Mouse (Mus musculus) embryonic facial prominence, embryonic 12.5 days (tissue): ENCODE results near the gene Samt2. TPM values are rescaled to one million over a fixed set of nuclear protein-coding genes. Genes with fewer than 3 reads are reported as not detected.
"Not testable (repeated sequence)": the region's sequence is repeated elsewhere in the genome, so short reads cannot be mapped to it uniquely, and the experiment has no call there.

ENCODE experiments used
- ATAC-seq: fragments of 200-750 bp; cut with Nextera tagmentation; 2 replicates; pipeline ENCODE4 v1.8.0; 2017; ENCODE audit not compliant: insufficient number of reproducible peaks, insufficient read depth, low FRiP score, low TSS enrichment
- H3K27ac ChIP-seq: fragments of 300-500 bp; sonication (generic); 2 replicates; pipeline ENCODE4 v1.5.1; 2016; ENCODE audit warnings: mild to moderate bottlenecking
- H3K27me3 ChIP-seq: fragments of 300-500 bp; sonication (generic); 2 replicates; pipeline ENCODE4 v1.6.1; 2016; ENCODE audit warnings: mild to moderate bottlenecking, moderate library complexity
- H3K36me3 ChIP-seq: fragments of 300-500 bp; sonication (generic); 2 replicates; pipeline ENCODE4 v1.6.1; 2016; ENCODE audit warnings: mild to moderate bottlenecking
- H3K4me1 ChIP-seq: fragments of 300-500 bp; sonication (generic); 2 replicates; pipeline ENCODE4 v1.6.1; 2016
- H3K4me2 ChIP-seq: fragments of 300-500 bp; sonication (generic); replicated peaks from 2 replicates; pipeline ENCODE4 v1.6.1; 2016; ENCODE audit warnings: mild to moderate bottlenecking, moderate library complexity
- H3K4me3 ChIP-seq: fragments of 300-500 bp; sonication (generic); 2 replicates; pipeline ENCODE4 v1.5.1; 2016; ENCODE audit warnings: mild to moderate bottlenecking
- H3K9ac ChIP-seq: fragments of 300-500 bp; sonication (generic); 2 replicates; pipeline ENCODE4 v1.6.1; 2016; ENCODE audit warnings: mild to moderate bottlenecking, moderate library complexity
- H3K9me3 ChIP-seq: fragments of 300-500 bp; sonication (generic); 2 replicates; pipeline ENCODE4 v1.6.1; 2016; ENCODE audit warnings: mild to moderate bottlenecking, moderate library complexity
- WGBS: fragments of 180-500 bp; shearing (Covaris S2); methylation state at CpG from one replicate; pipeline ENCODE4 v1.1.7; 2016; 5-methylcytosine and 5-hydroxymethylcytosine counted together
- polyA plus RNA-seq: library from polyadenylated mRNA; unstranded; fragments of >200 nt; fragmentation: Nextera tagmentation; extraction: Ambion mirVana; gene quantifications from 2 replicates; pipeline ENCODE4 v1.2.1, GENCODE M21; 2016

Gene Samt2
- polyA plus RNA-seq: not detected in 2 replicates

DNA sequence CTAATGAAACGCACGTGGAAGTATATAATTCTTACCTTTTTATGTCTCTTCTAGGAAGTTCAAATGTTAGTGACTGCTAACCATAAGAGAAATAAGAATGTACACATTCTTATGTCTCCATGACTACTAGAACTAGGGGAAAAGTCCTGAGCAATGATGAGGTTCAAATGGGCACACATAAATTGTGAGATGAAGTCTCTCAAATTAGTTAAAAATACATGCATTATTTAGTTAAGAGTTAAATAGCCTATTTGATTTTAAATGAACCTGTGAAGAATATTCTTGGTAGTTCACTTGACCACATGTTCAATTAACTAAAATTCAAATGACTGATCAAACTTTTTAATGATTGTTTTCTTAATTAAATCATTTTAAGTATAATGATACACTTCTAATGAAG lies at the start of gene Samt2:
Samt2 (minus strand) TSS at position 101 of the 400 bp plus-strand sequence.
- WGBS: 81% methylated on average over 2 of the region's 2 CpGs
- ATAC-seq, H3K27me3 ChIP-seq, H3K9me3 ChIP-seq, H3K4me2 ChIP-seq, H3K4me1 ChIP-seq, H3K36me3 ChIP-seq, H3K4me3 ChIP-seq, H3K27ac ChIP-seq, H3K9ac ChIP-seq: not testable (repeated sequence)

Other genes starting within 250 kb of the Samt2 start
- not detected in 2 replicates for gene 4930524N10Rik, start 236.0 kb downstream of the Samt2 start, polyA plus RNA-seq
- gene Samt4, start 97.4 kb downstream of the Samt2 start, polyA plus RNA-seq: not detected in 2 replicates